Mouse (Mus musculus): Measurements from ENCODE around the gene Metrn.

Gene Metrn

DNA sequence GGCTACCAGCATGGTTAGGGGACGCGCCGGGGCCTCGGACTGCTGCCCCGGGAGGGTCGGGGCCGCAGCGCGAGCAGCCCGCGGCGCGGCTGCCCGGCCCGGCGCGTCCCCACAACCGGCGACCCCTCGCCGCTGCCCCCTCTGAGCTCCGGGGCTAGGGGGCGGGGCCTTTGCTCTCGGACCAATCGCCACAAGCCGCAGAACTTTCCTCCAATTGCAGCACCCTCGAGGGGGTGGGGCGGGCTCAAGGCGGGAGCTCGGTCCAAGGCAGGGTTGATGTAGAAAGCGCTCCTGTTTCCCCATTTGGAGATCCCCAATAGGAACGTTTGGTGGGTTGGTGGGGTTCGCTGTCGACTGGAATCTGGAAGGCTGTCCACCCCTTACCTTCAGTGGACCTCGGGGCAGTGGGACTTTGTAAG, at the start of gene Metrn:
Gene Metrn, minus strand, starts transcription at position 186 of the 419 bp plus-strand sequence.
- DNase-seq (ENCODE audit: low spot score in 2 of 2): peak in 1 of 2 experiments; percentile 67

DNA sequence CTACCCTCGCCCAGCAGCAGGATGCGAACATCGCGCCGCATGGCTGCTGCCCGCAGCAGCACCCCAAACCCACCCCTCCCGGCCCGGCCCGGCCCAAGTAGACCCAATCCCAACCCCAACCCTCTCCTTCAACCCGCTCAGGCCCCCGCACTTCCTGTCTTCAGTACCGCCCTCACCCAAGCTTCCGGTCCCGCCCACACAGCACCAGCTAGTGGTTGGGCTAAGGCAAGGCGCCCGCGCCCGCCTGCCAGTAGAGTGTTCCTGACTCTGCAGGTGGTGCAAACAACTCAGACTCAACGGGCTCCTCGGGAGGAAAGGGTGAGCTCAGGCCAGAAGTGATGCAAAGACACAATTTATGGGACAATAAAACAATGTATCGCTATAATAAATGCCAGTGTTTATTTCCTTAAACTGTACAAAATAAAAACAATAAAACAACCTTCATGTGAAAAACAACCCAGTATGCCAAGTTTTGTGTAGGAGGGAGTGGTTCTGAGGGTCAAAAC, 47.5 kb upstream of the Metrn start, which contains the start of gene Rhot2:
Gene Rhot2, minus strand, starts transcription at position 456 of the 506 bp plus-strand sequence.
- peak; percentile 94 to 95 for DNase-seq (ENCODE audit: low spot score in 2 of 2)

- DNase-seq (ENCODE audit: low spot score in 2 of 2): peak in 1 of 2 experiments; percentile 28
Measured at GRCm38 (mm10) chr17:25843636-25844395, 46.9 kb upstream of the Metrn start.

GRCm38 (mm10) chr17:25843122-25843521, 46.2 kb upstream of the Metrn start:
- DNase-seq (ENCODE audit: low spot score in 2 of 2): no peak

- DNase-seq (ENCODE audit: low spot score in 2 of 2): no peak
Measured at GRCm38 (mm10) chr17:25842509-25842908, 45.6 kb upstream of the Metrn start.

DNA sequence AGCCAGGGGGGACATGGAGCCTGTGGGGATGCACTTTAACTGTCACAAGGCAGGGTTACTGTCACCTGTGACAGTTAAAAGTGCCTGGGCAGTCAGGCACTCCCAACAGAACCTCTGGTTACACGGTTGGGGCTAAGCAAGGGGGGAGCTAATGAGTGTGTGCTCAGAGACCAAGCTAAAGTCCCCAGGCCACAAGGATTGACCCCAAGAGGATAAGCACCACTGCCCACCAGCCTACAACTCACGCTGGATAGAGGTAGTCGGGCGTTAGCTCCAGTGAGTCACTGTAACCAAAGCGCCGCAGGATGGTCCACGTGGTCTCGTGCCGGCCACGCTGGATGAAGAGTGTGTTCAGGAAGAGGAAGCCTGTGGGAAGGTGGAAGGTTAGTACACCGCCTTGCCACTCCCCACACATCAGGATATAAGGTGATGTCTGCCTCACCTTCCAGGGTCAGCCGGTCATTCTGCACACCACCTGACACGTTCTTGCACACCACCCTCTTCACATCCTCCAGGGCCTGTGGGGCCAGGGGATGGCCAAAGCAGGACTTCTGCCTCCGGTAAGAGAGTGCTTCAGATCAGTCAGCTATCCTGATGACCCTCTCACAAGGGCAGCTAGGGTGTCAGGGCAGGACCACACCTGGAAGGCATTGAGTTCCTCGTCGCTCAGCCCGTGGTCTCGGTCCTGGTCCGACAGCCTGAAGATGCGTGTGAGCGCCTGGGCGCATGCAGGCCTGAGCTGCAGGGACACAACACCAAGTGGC, 44.4 kb upstream of the Metrn start, which contains the start of gene Gm20683:
Gene Gm20683, minus strand, starts transcription at position 647 of the 764 bp plus-strand sequence.
- no peak for DNase-seq (ENCODE audit: low spot score in 2 of 2)

DNA sequence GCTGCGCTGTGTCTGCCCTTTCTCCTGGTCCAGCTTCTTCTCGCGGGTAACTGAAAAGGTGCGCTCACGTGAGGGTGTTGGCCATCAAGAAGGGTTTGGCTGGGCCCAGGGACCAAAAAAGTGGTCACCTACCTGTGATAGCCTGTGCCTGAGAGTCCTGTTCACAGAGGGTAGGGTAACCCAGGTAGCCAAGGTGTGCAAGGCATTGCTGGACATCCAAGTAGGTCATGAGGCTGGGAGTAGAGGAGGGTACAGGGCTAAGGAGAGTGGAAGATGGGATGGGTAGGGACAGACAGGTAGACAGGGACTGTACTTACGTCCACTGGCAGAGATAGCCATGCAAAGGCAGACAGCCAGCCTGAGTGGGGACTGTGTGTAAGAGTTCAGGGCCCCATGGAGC, 43.6 kb upstream of the Metrn start:
- DNase-seq (ENCODE audit: low spot score in 2 of 2): no peak

DNA sequence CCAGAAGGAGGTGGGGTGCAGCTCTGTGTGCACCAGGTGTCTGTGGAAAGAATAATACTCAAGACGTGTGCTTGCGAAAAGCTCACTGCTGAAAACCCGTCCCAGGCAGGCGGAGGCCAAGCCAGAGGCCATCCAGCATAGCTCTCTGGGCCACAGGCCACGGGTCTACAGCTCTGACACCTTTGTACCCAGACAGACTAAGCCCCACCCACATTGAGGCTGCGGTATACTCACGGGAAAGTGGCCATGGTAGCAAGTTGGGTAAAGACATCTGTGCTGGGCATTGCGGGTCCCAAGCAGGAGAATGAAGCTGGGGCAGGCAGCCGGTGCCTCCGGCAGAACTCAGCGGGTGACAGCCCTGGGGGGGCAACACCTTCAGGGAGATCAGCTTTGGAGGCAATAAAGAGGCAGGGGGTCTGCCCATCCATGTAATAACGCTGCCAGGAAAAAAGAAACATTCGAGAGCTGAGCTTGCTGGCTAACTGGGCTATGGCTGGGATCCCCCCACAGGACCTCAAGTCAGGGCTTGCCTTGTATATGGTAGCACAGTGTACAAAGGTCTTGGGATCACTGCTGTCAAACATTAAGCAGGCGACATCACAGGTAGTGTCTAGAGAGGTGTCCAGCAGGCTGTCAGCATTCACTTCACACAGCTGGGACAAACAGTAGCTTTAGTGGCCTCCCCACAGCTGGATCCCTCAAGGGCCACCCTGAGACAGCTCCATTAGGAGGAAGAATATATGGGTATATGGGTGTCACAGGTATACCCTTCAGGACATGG, 42.7 kb upstream of the Metrn start:
- no peak for DNase-seq (ENCODE audit: low spot score in 2 of 2)

GRCm38 (mm10) chr17:25838904-25839303, 42.0 kb upstream of the Metrn start:
- no peak for DNase-seq (ENCODE audit: low spot score in 2 of 2)

DNA sequence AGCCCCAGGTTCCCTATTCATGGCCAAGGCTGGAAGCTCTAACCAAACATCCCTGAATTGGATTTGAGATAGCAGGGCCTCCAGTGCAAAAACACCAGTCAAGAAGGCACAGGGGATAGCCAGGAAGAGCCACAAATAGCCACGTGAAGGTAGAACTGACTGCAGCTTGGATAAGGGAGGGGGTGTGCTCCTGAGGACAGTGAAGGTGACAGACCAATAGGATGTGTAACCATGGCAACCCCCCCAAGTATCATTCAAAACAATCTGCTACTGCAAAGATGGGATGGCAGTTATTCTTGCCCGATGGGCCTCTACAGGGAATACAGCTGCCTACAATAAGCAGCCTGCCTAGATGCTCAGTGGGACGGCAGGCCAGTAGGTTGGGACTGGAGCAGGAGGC, 40.6 kb upstream of the Metrn start:
- DNase-seq (ENCODE audit: low spot score in 2 of 2): peak in 1 of 2 experiments; percentile 40

- DNase-seq (ENCODE audit: low spot score in 2 of 2): peak; percentile 86 to 89
Measured at GRCm38 (mm10) chr17:25837076-25837410, 40.1 kb upstream of the Metrn start, which contains the start of gene Rhbdl1. TSS of gene Rhbdl1 (minus strand) at chr17:25837295.

DNA sequence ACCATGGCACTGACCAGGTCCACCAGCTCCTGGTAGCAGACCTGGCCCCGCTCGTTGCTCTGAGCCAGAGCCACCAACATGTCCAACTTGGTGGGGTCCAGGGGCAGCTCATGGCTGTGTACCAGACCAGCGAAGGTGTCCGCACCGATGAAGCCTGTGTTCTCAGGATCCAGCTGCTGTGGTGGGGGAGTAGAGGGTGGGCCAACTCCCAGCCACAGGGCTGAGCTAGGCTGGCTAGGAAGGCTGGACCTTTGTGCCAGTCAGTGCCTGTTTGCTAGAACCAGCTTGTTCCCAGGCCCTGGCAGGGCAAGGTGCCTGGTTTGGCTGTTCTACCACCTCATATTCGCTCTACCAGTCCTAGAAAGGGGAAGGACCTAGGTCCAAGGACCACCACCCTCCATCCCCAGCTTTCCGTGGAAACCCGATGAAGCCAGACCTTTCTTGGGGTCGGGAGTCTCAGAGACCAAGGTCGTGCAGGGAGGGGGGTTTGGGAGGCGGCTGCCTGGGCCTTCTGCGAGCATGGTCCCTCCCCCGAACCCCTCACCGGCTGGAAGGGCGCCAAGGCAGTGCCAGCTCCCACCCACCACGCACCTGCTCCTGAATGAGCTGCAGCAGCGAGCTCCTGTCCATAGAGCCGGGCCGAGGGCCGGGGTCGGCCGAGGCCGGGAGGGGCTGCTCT, 39.6 kb upstream of the Metrn start:
- DNase-seq (ENCODE audit: low spot score in 2 of 2): peak in 1 of 2 experiments; percentile 40

DNA sequence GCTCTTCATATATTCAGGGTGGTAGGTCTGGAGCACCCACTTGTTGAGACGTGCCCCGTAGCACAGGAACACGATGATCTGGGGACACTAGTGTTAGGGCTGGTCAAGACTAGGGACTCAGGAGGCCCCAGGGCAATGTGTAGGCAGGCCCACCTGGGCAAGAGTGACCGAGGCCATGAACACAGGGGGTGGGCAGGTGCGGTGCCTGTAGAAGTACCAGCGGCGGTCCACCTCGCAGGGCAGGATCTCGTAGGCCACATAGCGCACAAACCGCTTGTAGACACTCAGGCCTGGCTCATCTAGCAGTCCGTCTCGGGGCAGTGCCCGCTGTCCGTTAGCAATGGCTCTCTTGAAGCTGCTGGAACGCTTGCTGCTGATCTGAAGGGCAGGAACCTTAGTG, 38.9 kb upstream of the Metrn start:
- DNase-seq (ENCODE audit: low spot score in 2 of 2): no peak

GRCm38 (mm10) chr17:25835301-25835700, 38.4 kb upstream of the Metrn start:
- DNase-seq (ENCODE audit: low spot score in 2 of 2): no peak

GRCm38 (mm10) chr17:25834595-25835222, 37.8 kb upstream of the Metrn start:
- no peak for DNase-seq (ENCODE audit: low spot score in 2 of 2)

- DNase-seq (ENCODE audit: low spot score in 2 of 2): no peak
Measured at GRCm38 (mm10) chr17:25833961-25834594, 37.1 kb upstream of the Metrn start.

- peak in 1 of 2 experiments; percentile 87 for DNase-seq (ENCODE audit: low spot score in 2 of 2)
Measured at GRCm38 (mm10) chr17:25833291-25833663, 36.3 kb upstream of the Metrn start, which contains the start of gene Stub1. TSS of gene Stub1 (minus strand) at chr17:25833404.

DNA sequence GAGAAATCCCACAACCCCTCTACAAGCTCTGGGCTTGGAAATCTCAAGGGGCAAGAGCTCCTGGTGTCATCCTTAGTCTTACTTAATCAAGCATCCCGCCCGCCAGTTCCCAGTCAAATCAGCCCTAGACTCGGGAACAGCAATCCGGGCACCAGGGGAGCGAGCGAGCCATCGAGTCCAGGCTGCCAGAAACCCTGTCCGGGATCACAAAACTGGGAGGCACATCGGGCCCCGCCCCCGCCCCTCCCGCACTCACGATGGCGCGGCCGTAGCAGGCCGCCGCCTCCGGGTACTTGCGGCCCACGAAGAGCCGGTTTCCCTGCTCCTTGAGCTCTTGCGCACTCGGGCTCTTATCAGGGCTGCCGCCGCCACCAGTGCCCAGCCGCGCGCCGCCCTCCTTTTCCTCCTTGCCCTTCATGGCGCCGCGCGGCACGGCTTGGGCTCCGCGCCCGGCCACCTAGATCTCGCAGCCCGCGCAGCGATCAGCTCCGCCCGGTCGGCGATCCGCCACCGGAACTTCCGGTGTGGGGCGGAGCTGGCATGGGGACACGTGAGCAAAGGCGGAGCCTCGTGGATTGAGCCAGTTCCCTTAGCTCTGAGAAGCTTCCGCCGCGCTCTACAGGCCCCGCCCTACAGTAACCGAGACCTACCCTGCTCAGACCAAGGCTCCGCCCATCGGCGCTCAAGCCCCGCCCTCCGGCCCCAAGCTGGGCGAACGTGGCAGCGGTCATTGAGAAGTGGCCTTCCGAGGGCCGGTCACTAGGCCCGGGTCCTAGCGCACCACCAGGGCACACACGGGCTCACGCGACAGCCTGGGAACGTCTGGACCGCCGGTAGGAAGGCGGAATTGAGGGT, 35.7 kb upstream of the Metrn start:
- peak; percentile 98 for DNase-seq (ENCODE audit: low spot score in 2 of 2)
